Mouse (Mus musculus): ENCODE data around the gene Cand1. TPM values are rescaled to one million over a fixed set of nuclear protein-coding genes. Genes with fewer than 3 reads are reported as not detected.

Gene Cand1
- 64.8 and 67.9 TPM in 2 replicates for polyA plus RNA-seq (2015; fragmentation: Nextera tagmentation; extraction: Ambion mirVana)

- under 1% methylated on average over 66 of the region's 67 CpGs for WGBS
- Histone ChIP-seq H3K9ac (peak within 1 kb of the TSS; percentile 92), H3K9me3 (replicated peaks) (no peaks in the 10 kb centered on the region), H3K4me1 (peaks cover 13% of the 10 kb centered on the region), H3K36me3 (peaks cover 13% of the 10 kb centered on the region), H3K27me3 (no peaks in the 10 kb centered on the region), H3K4me2 (peak within 1 kb of the TSS; percentile 68), H3K27ac (peak within 1 kb of the TSS; percentile 99), H3K4me3 (replicated peaks) (peak within 1 kb of the TSS; percentile 75)
- ATAC-seq (replicated peaks; ENCODE audit: low FRiP score) = peak; percentile 98
Measured at GRCm38 (mm10) chr10:119239969-119240721, at the start of gene Cand1. Gene Cand1, minus strand, starts transcription at chr10:119240055.

- H3K27me3 ChIP-seq = no peaks in the 10 kb centered on the region
- no peak overlapping the region for H3K9ac ChIP-seq
- H3K9me3 ChIP-seq (replicated peaks) = no peaks in the 10 kb centered on the region
- H3K4me3 ChIP-seq (replicated peaks) = no peak overlapping the region
- H3K27ac ChIP-seq = no peak overlapping the region
- no peak for ATAC-seq (replicated peaks; ENCODE audit: low FRiP score)
- no peaks in the 10 kb centered on the region for H3K4me1 ChIP-seq
- H3K36me3 ChIP-seq = no peaks in the 10 kb centered on the region
- no peak overlapping the region for H3K4me2 ChIP-seq
- WGBS = 89% methylated on average over 10 of the region's 10 CpGs
Measured at GRCm38 (mm10) chr10:119278871-119279270, 39.0 kb upstream of the Cand1 start.

GRCm38 (mm10) chr10:119274333-119274732 is 34.5 kb upstream of the Cand1 start:
- ATAC-seq (replicated peaks; ENCODE audit: low FRiP score) = no peak
- Histone ChIP-seq H3K36me3 (no peaks in the 10 kb centered on the region), H3K4me3 (replicated peaks) (no peak overlapping the region), H3K27me3 (no peaks in the 10 kb centered on the region), H3K9ac (no peak overlapping the region), H3K9me3 (replicated peaks) (no peaks in the 10 kb centered on the region), H3K27ac (no peak overlapping the region), H3K4me2 (no peak overlapping the region), H3K4me1 (no peaks in the 10 kb centered on the region)
- WGBS = 89% methylated on average over 6 of the region's 6 CpGs

GRCm38 (mm10) chr10:119272536-119272935 is 32.7 kb upstream of the Cand1 start:
- H3K4me2 ChIP-seq = no peak overlapping the region
- no peaks in the 10 kb centered on the region for H3K27me3 ChIP-seq
- no peak overlapping the region for H3K27ac ChIP-seq
- no peaks in the 10 kb centered on the region for H3K36me3 ChIP-seq
- no peak overlapping the region for H3K4me3 ChIP-seq (replicated peaks)
- H3K9ac ChIP-seq = no peak overlapping the region
- 85% methylated on average over 10 of the region's 10 CpGs for WGBS
- H3K4me1 ChIP-seq = no peaks in the 10 kb centered on the region
- no peak for ATAC-seq (replicated peaks; ENCODE audit: low FRiP score)
- no peaks in the 10 kb centered on the region for H3K9me3 ChIP-seq (replicated peaks)

- Histone ChIP-seq H3K4me1 (no peaks in the 10 kb centered on the region), H3K27me3 (no peaks in the 10 kb centered on the region), H3K4me2 (no peak overlapping the region), H3K9ac (no peak overlapping the region), H3K9me3 (replicated peaks) (no peaks in the 10 kb centered on the region), H3K4me3 (replicated peaks) (no peak overlapping the region), H3K36me3 (no peaks in the 10 kb centered on the region), H3K27ac (no peak overlapping the region)
- WGBS = 96% methylated on average over 10 of the region's 10 CpGs
- no peak for ATAC-seq (replicated peaks; ENCODE audit: low FRiP score)
Measured at GRCm38 (mm10) chr10:119272005-119272404, 32.1 kb upstream of the Cand1 start.

- Histone ChIP-seq H3K27me3 (no peaks in the 10 kb centered on the region), H3K4me3 (replicated peaks) (no peak overlapping the region), H3K4me2 (no peak overlapping the region), H3K9me3 (replicated peaks) (no peaks in the 10 kb centered on the region), H3K9ac (no peak overlapping the region), H3K36me3 (no peaks in the 10 kb centered on the region), H3K4me1 (no peaks in the 10 kb centered on the region), H3K27ac (no peak overlapping the region)
- ATAC-seq (replicated peaks; ENCODE audit: low FRiP score) = no peak
- 90% methylated on average over 10 of the region's 10 CpGs for WGBS
Measured at GRCm38 (mm10) chr10:119271101-119271500, 31.2 kb upstream of the Cand1 start.

- no peak for ATAC-seq (replicated peaks; ENCODE audit: low FRiP score)
- H3K9me3 ChIP-seq (replicated peaks) = no peaks in the 10 kb centered on the region
- H3K4me1 ChIP-seq = no peaks in the 10 kb centered on the region
- no peak overlapping the region for H3K4me3 ChIP-seq (replicated peaks)
- H3K4me2 ChIP-seq = no peak overlapping the region
- no peaks in the 10 kb centered on the region for H3K36me3 ChIP-seq
- no peak overlapping the region for H3K9ac ChIP-seq
- no peak overlapping the region for H3K27ac ChIP-seq
- H3K27me3 ChIP-seq = no peaks in the 10 kb centered on the region
- WGBS = 73% methylated on average over 12 of the region's 12 CpGs
Measured at GRCm38 (mm10) chr10:119270384-119270985, 30.6 kb upstream of the Cand1 start.

GRCm38 (mm10) chr10:119264761-119265160 is 24.9 kb upstream of the Cand1 start:
- H3K36me3 ChIP-seq = no peaks in the 10 kb centered on the region
- H3K27ac ChIP-seq = no peak overlapping the region
- no peak overlapping the region for H3K9ac ChIP-seq
- no peak for ATAC-seq (replicated peaks; ENCODE audit: low FRiP score)
- H3K4me3 ChIP-seq (replicated peaks) = no peak overlapping the region
- no peaks in the 10 kb centered on the region for H3K4me1 ChIP-seq
- H3K4me2 ChIP-seq = no peak overlapping the region
- no peaks in the 10 kb centered on the region for H3K9me3 ChIP-seq (replicated peaks)
- WGBS = 81% methylated on average over 7 of the region's 7 CpGs
- no peaks in the 10 kb centered on the region for H3K27me3 ChIP-seq

GRCm38 (mm10) chr10:119262821-119263220 is 23.0 kb upstream of the Cand1 start:
- no peaks in the 10 kb centered on the region for H3K4me1 ChIP-seq
- WGBS = 84% methylated on average over 5 of the region's 5 CpGs

GRCm38 (mm10) chr10:119257876-119258275 is 18.0 kb upstream of the Cand1 start:
- ATAC-seq (replicated peaks; ENCODE audit: low FRiP score) = no peak
- no peaks in the 10 kb centered on the region for H3K4me1 ChIP-seq
- H3K4me3 ChIP-seq (replicated peaks) = no peak overlapping the region
- no peak overlapping the region for H3K27ac ChIP-seq
- H3K27me3 ChIP-seq = no peaks in the 10 kb centered on the region
- H3K9ac ChIP-seq = no peak overlapping the region
- H3K9me3 ChIP-seq (replicated peaks) = no peaks in the 10 kb centered on the region
- no peak overlapping the region for H3K4me2 ChIP-seq
- WGBS = 77% methylated on average over 4 of the region's 4 CpGs
- H3K36me3 ChIP-seq = no peaks in the 10 kb centered on the region

More at GRCm38 (mm10) chr10:119262821-119263220, 23.0 kb upstream of the Cand1 start:
- ATAC-seq (replicated peaks; ENCODE audit: low FRiP score) = no peak
- H3K27ac ChIP-seq = no peak overlapping the region
- H3K9me3 ChIP-seq (replicated peaks) = no peaks in the 10 kb centered on the region
- no peak overlapping the region for H3K4me2 ChIP-seq
- H3K4me3 ChIP-seq (replicated peaks) = no peak overlapping the region
- no peak overlapping the region for H3K9ac ChIP-seq
- no peaks in the 10 kb centered on the region for H3K36me3 ChIP-seq
- no peaks in the 10 kb centered on the region for H3K27me3 ChIP-seq

GRCm38 (mm10) chr10:119244146-119244545 is 4.3 kb upstream of the Cand1 start:
- ATAC-seq (replicated peaks; ENCODE audit: low FRiP score) = no peak
- Histone ChIP-seq H3K4me1 (no peaks in the 10 kb centered on the region), H3K4me2 (no peak overlapping the region), H3K4me3 (replicated peaks) (no peak overlapping the region), H3K27me3 (no peaks in the 10 kb centered on the region), H3K9ac (no peak overlapping the region), H3K9me3 (replicated peaks) (no peaks in the 10 kb centered on the region), H3K27ac (no peak overlapping the region), H3K36me3 (no peaks in the 10 kb centered on the region)
- 90% methylated on average over 14 of the region's 14 CpGs for WGBS

- Histone ChIP-seq H3K4me2 (peak overlapping the region; percentile 68), H3K4me1 (peaks cover 13% of the 10 kb centered on the region), H3K27me3 (no peaks in the 10 kb centered on the region), H3K9ac (peak overlapping the region; percentile 71), H3K36me3 (peaks cover 7% of the 10 kb centered on the region), H3K27ac (peak overlapping the region; percentile 99), H3K9me3 (replicated peaks) (no peaks in the 10 kb centered on the region), H3K4me3 (replicated peaks) (peak overlapping the region; percentile 75)
- ATAC-seq (replicated peaks; ENCODE audit: low FRiP score) = no peak
- 5% methylated on average over 9 of the region's 9 CpGs for WGBS
Measured at GRCm38 (mm10) chr10:119240722-119241089, 851 bp upstream of the Cand1 start.

All from kidney, embryonic 15.5 days (tissue).